Mouse (Mus musculus) heart, adult 2 months (tissue): ENCODE measurements around the gene Gm12184.

ENCODE experiments used
- CTCF ChIP-seq: fragments of 200-600 bp; IDR thresholded peaks from 2 replicates; pipeline ENCODE4 v1.8.1; 2022; ENCODE audit warnings: antibody characterized with exemption, mild to moderate bottlenecking, moderate library complexity
- EP300 ChIP-seq: fragments of 200-500 bp; IDR thresholded peaks from 2 replicates; pipeline ENCODE4 v1.6.1; 2011; ENCODE audit warnings: low read depth, low read length, control low read depth; ENCODE audit not compliant: insufficient read depth
- POLR2A ChIP-seq: fragments of 200-500 bp; IDR thresholded peaks from 2 replicates; pipeline ENCODE4 v1.6.1; 2011; ENCODE audit warnings: mild to moderate bottlenecking, low read depth, low read length, control low read depth; ENCODE audit not compliant: insufficient read depth

DNA sequence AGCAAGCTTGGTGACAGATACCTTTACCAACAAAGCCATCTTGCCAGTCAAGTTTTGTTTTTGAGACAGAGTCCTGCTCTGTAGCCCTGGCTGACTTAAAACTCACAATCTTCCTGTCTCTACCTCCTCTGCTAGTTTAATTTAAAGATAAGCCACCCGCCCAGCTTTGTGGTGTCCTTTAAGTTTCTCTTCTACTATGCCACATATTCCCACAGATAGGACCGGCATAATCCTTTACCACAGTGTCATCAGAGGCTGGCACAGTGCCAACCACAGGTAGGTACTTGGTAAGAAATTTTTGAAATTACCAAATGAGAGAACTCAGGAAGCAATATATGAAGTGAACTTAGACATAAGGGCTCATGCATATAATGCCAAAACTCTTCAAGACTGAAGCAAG lies 16.3 kb downstream of the Gm12184 start:
- TF ChIP-seq POLR2A, result no peak
- TF ChIP-seq EP300, result no peak
- TF ChIP-seq CTCF, result no peak
